Mouse (Mus musculus): ENCODE data around the gene Galt.
"Not testable (repeated sequence)": the region's sequence is repeated elsewhere in the genome, so short reads cannot be mapped to it uniquely, and the experiment has no call there.

Gene Galt

DNA sequence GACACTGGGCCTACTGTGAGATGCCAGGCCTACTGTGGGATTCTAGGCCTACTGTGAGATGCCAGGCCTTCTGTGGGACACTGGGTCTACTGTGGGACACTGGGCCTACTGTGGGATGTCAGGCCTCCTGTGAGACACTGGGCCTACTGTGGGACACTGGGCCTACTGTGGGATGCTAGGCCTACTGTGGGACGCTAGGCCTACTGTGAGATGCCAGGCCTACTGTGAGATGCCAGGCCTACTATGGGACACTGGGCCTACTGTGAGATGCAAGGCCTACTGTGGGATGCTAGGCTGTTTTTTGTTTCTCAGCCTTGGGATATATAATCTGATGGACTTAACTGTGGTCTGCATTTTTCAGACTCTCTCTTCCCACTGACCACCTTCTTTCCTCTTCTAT is 20.8 kb downstream of the Galt start:
- DNase-seq (ENCODE audit: low spot score in 2 of 2) = not testable (repeated sequence)

DNA sequence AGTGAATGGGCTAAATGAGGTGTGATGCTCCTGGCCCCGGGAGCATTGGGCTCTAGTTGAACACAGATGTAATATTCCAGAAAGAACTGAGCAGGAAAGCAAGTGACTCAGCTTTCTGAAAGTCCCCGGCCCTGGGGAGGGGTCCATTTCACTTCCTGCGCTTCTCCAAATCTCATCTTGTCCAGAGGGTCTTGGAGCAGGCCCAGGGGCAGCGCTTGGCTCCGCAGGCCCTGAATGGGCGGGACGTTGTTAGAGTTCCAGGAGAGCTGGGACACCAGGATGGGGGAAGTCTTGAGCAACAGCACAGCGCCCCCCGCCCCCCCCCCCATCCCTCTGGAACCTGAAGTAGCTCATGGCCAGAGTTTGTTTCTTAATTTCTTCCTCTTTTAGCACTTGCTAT is 26.2 kb downstream of the Galt start:
- not testable (repeated sequence) for DNase-seq (ENCODE audit: low spot score in 2 of 2)

DNA sequence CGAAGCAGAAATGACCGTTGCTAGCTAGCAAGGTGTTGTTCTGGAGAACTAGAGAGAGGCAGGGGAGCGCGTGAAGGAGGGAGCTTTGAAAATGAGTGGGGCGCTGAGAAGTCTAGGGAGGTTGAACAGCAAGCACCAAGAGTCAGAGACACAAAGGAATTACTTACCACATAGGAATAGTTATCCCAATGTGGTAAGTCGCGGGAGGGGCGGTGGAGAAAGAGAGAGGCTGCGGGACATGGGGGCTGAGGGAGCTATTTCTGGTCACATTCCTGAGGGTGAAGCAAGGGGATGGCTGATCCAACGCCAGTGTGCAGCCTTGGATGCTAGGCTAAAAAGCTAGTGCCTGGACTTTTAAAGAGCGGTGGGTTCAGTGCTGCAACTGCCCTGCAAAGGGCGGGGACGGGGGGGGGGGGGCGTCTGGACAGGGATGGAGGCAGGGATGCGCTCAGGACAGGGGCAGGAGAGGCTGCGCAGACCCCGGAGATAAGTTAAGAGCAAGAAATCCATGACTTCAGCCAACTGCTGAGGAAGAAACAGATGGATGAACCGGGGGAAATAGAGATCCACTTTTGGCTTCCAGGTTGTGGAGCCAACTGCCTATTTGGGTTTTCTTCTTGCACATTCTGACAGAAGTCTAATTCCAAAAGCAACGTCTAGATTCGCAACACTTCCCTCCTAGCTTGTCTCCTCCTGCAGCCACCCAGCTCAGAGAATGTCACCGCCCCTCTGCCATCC is 26.9 kb downstream of the Galt start:
- not testable (repeated sequence) for DNase-seq (ENCODE audit: low spot score in 2 of 2)

DNA sequence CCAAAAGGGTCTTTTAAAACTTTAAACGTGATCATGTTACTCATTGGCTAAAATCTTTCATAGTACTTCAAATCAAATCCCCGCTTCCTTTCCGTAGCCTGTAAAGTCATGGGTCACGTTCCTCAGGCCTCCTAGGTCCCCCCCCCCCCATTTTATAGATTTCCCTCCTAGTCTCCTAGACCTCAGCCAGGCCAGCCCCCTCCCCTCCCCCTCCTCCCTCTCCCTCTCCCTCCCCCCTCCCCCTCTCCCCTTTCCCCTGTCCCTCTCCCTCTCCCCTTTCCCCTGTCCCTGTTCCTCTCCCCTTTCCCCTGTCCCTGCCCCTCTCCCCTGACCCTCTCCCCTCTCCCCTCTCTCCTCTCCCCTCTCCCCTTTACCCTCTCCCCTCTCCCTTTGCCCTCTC is 27.7 kb downstream of the Galt start:
- DNase-seq (ENCODE audit: low spot score in 2 of 2) = not testable (repeated sequence)

DNA sequence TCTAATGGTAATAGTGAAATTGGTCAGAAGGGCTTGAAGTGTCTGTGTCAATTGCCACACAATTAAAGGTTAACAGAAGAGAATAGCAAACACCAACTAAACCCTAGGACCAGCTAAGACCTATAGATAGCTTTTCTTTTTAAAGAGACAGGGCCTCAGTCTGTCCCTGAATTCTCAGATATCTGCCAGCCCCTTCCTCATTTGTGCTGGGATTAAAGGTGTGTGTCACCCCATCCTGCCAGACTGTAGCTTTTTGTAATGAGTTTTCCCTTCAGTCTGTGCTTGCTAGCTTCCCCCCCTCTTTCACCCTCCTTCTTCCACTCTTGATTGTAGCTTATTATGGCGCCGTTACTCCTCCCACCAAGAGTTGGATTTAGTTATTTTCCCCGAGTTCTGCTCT is 28.2 kb downstream of the Galt start:
- DNase-seq (ENCODE audit: low spot score in 2 of 2) = not testable (repeated sequence)

All from thymus, postnatal 10 days (tissue).